Mouse (Mus musculus): ENCODE measurements at regions not wholly inside any gene's neighbourhood (a gene's known extent, or its start where the extent isn't known, plus 50 kb on each side); places are given as distances from the start of the nearest gene placed in this dataset.
"Not testable (repeated sequence)": the region's sequence is repeated elsewhere in the genome, so short reads cannot be mapped to it uniquely, and the experiment has no call there.

DNA sequence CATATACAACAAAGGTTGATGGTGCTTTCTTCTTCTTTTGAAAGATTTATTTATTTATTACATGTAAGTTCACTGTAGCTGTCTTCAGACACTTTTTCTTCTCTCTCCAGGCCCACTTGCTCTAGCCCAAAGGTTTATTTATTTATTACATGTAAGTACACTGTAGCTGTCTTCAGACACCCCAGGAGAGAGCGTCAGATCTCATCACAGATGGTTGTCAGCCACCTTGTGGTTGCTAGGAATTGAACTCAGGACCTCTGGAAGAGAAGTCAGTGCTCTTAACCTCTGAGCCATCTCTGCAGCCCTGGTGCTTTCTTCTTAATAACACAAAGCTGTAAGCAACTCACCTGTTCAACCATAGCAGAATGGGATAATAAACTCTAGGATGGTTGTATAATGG lies 117.3 kb upstream of the Cpsf6 start:
- not testable (repeated sequence) for TF ChIP-seq CTCF, EP300 (IDR thresholded peaks at IDR 0.05)

Measured in lung, postnatal 0 days (tissue).